Mouse (Mus musculus) embryonic facial prominence, embryonic 14.5 days (tissue): Measurements from ENCODE around the gene Tmem186. TPM values are rescaled to one million over a fixed set of nuclear protein-coding genes. Genes with fewer than 3 reads are reported as not detected.

Experiments
- ATAC-seq: fragments of 200-750 bp; cut with Nextera tagmentation; 2 replicates; pipeline ENCODE4 v1.8.0; 2017; ENCODE audit warnings: low read depth, moderate number of reproducible peaks, moderate TSS enrichment
- DNase-seq: peaks from one replicate; pipeline ENCODE4 v3.0.0-alpha.2; 2015; ENCODE audit warnings: low spot score
- H3K27ac ChIP-seq: fragments of 300-500 bp; sonication (generic); replicated peaks from 2 replicates; pipeline ENCODE4 v1.5.1; 2014; ENCODE audit warnings: low read depth, mild to moderate bottlenecking, low read length, moderate library complexity
- H3K27me3 ChIP-seq: fragments of 300-500 bp; sonication (generic); replicated peaks from 2 replicates; pipeline ENCODE4 v1.6.1; 2014; ENCODE audit warnings: low read length; ENCODE audit not compliant: control insufficient read depth, insufficient read depth
- H3K36me3 ChIP-seq: fragments of 300-500 bp; sonication (generic); 2 replicates; pipeline ENCODE4 v1.6.1; 2014; ENCODE audit warnings: low read length, mixed read lengths; ENCODE audit not compliant: control insufficient read depth, insufficient read depth
- H3K4me1 ChIP-seq: fragments of 300-500 bp; sonication (generic); 2 replicates; pipeline ENCODE4 v1.6.1; 2014; ENCODE audit warnings: antibody characterized with exemption, low read length; ENCODE audit not compliant: control insufficient read depth, insufficient read depth
- H3K4me2 ChIP-seq: fragments of 300-500 bp; sonication (generic); 2 replicates; pipeline ENCODE4 v1.6.1; 2014; ENCODE audit warnings: low read depth, mild to moderate bottlenecking, low read length, moderate library complexity, mixed read lengths
- H3K4me3 ChIP-seq: fragments of 300-500 bp; sonication (generic); 2 replicates; pipeline ENCODE4 v1.5.1; 2014; ENCODE audit warnings: low read depth, mild to moderate bottlenecking, low read length
- H3K9ac ChIP-seq: fragments of 300-500 bp; sonication (generic); 2 replicates; pipeline ENCODE4 v1.6.1; 2014; ENCODE audit warnings: low read depth, mild to moderate bottlenecking, low read length, moderate library complexity, mixed read lengths
- H3K9me3 ChIP-seq: fragments of 300-500 bp; sonication (generic); 2 replicates; pipeline ENCODE4 v1.6.1; 2016; ENCODE audit warnings: low read length; ENCODE audit not compliant: control insufficient read depth
- WGBS: fragments of 180-500 bp; shearing (Covaris S2); extraction: QIAGEN DNeasy Blood & Tissue Kit; methylation state at CpG from one replicate; pipeline ENCODE4 v1.1.7; 2014; 5-methylcytosine and 5-hydroxymethylcytosine counted together
- polyA plus RNA-seq: library from polyadenylated mRNA; unstranded; fragments of >200 nt; fragmentation: Nextera tagmentation; extraction: Ambion mirVana; gene quantifications from 2 replicates; pipeline ENCODE4 v1.2.1, GENCODE M21; 2014

The Tmem186 gene
- polyA plus RNA-seq, 1 experiment from 2014 or later, result 11.4 TPM

DNA sequence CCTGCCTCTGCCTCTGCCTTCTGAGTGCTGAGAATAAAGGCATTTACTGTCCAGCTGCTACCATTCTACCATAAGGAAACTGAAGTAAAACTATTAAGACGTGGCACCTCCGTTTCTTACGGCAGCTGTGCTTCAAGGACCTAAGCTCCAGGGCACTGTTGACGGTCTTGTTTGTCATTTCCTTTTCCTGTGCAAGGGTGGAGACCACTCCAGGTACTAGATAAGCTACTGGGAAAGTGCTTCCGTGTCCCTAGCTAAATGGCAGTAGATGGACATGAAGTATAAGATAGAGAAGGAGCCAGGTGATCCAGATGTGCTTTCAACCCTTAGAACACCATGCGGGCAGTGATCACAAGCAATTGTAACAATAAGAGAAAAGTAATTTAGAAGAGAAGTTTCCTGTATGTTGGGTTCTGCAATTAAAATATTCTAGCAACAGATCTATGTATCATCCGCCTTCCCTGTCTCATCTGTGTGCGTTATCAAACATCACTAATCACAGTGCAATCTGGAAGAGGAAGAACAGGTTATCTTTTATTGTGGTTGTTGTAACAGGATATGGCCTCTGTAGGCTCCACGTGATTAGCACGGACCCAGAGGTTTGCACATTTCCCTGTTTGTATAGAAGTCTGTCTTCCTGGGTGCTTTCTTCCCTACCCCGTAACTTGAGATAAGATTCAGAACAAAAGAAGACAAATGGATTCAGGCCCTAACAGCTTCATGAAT, 2.1 kb upstream of the Tmem186 start:
- H3K9ac ChIP-seq, result no peak overlapping the region
- no peaks in the 10 kb centered on the region for H3K27me3 ChIP-seq
- peaks cover 37% of the 10 kb centered on the region for H3K36me3 ChIP-seq
- H3K4me1 ChIP-seq, result peaks cover 13% of the 10 kb centered on the region; the same call in 1 of the 2 replicates
- no peak overlapping the region for H3K27ac ChIP-seq
- DNase-seq, result no peak
- H3K4me3 ChIP-seq, result no peak overlapping the region
- no peak for ATAC-seq
- H3K9me3 ChIP-seq, result no peaks in the 10 kb centered on the region
- 89% methylated on average over 11 of the region's 11 CpGs for whole genome bisulfite sequencing
- H3K4me2 ChIP-seq, result no peak overlapping the region

DNA sequence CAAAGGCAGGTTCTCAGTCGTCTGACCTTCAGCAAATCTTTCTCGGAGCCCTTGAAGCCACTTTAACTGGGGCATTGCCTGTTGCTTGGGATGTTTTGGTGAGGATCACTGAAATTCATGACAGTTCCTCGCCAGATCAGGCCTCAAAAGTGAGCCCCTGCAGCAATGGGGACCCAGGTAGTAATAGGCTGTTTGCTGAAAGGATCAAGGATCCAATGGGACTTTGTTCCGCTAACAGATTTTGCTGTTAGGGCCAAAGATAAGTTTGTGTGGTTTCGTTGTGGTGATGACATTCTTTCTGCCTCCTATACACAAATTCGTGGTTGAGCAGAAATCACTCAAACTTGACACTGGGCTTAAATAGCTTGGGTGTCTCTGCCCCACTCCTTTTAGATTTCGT, 619 bp upstream of the Tmem186 start:
- 42% methylated on average over 7 of the region's 7 CpGs for WGBS
- no peak for DNase-seq

DNA sequence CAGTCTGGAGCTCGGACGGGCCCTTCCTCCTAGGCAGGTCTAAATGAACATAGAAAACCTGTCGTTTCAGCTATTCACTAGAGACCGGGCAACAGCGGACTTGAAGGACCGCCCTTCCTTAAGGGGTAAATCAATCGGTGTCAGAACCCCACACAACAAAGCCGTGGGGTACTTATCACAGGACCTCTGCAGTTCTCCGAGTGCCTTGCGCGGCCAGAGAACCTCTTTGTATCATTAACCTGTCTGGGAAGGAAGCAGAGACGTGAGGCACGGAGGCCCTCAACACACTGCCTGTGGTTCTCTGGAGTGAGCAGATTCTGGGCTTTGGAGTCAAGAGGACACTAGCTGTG, 670 bp downstream of the Tmem186 start:
- peak; percentile 4; the same call in 1 of the 2 replicates for ATAC-seq
- Histone ChIP-seq H3K4me1 (peaks cover 13% of the 10 kb centered on the region; the same call in 1 of the 2 replicates), H3K9me3 (no peaks in the 10 kb centered on the region), H3K4me2 (peak overlapping the region; percentile 92), H3K9ac (peak overlapping the region; percentile 89), H3K27ac (peak overlapping the region; percentile 83), H3K27me3 (no peaks in the 10 kb centered on the region), H3K36me3 (peaks cover 42% of the 10 kb centered on the region), H3K4me3 (peak overlapping the region; percentile 81)
- DNase-seq, result peak; percentile 8
- WGBS, result 1% methylated on average over 13 of the region's 13 CpGs

More for the DNA sequence above, 619 bp upstream of the Tmem186 start:
- Histone ChIP-seq H3K9me3 (no peaks in the 10 kb centered on the region), H3K4me1 (peaks cover 13% of the 10 kb centered on the region; the same call in 1 of the 2 replicates), H3K4me2 (peak overlapping the region; percentile 92), H3K27ac (peak overlapping the region; percentile 83), H3K9ac (peak overlapping the region; percentile 89), H3K27me3 (no peaks in the 10 kb centered on the region), H3K36me3 (peaks cover 37% of the 10 kb centered on the region), H3K4me3 (peak overlapping the region; percentile 81)
- ATAC-seq, result no peak

DNA sequence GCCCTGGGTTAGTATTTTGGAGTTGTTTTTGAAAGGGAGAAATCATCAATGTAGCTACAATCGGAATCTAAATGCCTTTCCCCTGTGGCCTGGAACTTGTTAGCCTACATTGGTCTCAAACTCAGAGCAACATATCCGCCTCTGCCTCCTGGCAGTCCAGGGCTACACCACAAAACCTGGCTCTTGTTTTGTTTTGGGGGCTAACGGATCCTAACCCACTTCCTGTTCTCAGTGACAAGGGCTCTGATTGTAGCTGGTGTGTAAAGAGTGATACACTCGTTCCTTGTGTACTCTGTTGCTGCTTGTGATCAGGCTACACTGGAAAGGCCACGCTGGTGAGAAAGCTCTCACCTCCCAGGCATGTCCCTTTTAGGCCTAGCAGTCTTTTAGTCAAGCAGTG, 6.1 kb downstream of the Tmem186 start:
- Histone ChIP-seq H3K27ac (no peak overlapping the region), H3K9me3 (no peaks in the 10 kb centered on the region), H3K9ac (no peak overlapping the region), H3K4me3 (no peak overlapping the region), H3K36me3 (peaks cover 35% of the 10 kb centered on the region), H3K4me1 (peaks cover 5% of the 10 kb centered on the region; the same call in 1 of the 2 replicates), H3K27me3 (no peaks in the 10 kb centered on the region), H3K4me2 (no peak overlapping the region)
- DNase-seq, result no peak
- WGBS, result 81% methylated on average over 5 of the region's 5 CpGs
- no peak for ATAC-seq

DNA sequence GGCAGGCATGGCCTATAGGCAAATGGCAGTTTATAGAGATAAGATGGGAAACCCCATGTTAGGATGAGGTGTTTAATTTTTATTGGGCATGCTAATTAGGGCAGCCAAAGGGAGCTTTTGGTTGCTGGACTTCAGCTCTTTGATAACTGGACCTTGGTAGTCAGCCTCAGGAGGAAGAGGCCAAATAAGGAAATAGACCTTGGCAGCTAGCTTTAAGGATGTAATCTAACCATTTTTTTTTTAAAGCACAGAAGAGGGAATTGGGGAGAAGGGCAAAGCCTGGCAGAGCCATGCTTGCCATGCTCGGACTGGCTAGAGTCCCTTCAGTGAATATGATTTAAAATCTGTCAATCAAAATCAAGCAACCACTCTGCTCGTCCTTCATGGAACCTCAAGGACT, 7.1 kb downstream of the Tmem186 start:
- Histone ChIP-seq H3K27me3 (no peaks in the 10 kb centered on the region), H3K4me1 (no peaks in the 10 kb centered on the region), H3K9me3 (no peaks in the 10 kb centered on the region), H3K4me3 (no peak overlapping the region), H3K36me3 (peaks cover 30% of the 10 kb centered on the region), H3K27ac (no peak overlapping the region), H3K4me2 (no peak overlapping the region), H3K9ac (no peak overlapping the region)
- 84% methylated on average over 2 of the region's 2 CpGs for WGBS
- ATAC-seq (no peak), DNase-seq (no peak)

DNA sequence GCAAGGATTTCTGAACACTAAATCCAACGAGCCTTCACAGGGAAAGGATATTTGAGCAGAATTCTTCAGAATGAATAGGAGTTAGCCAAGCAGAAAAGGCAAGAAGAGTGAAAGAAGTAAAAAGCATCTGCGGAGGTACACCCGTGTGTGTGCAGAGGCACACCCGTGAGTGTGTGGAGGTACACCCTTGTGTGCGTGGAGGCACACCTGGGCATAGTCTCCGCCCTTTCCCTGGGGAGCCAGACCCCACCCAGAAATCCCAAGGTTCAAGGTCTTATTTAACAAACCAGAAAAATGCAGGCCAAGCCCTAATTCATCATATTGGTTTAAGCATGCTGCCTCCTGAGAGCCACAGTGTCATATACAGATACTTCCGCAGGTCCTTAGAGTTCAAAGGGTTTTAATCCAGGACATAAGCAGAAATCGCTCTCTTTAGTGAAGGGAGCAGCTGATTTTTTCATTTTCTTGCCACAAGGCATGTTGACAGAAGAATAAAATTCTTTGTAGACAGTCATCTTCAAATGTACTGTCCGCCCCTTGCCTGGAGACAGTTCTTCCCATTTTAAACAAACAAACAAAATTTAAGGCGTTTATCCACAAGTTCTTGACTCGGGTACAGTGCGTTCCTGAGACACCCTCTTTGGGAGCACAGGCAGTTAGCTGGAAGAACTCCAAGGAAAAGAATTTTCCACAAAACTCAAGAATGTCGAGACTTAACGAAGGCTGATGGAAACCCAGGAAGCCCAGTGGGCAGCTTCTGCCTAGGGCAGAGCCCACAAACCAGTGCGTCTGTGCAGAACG, 17.0 kb downstream of the Tmem186 start:
- 71% methylated on average over 16 of the region's 16 CpGs for WGBS
- no peak for ATAC-seq
- Histone ChIP-seq H3K36me3 (0 out of 2 replicates have a peak, but pooled peaks cover 8% of the 10 kb centered on the region), H3K27ac (peak overlapping the region; percentile 55), H3K27me3 (no peaks in the 10 kb centered on the region), H3K4me3 (no peak overlapping the region), H3K9ac (no peak overlapping the region), H3K4me2 (no peak overlapping the region), H3K4me1 (no peaks in the 10 kb centered on the region), H3K9me3 (no peaks in the 10 kb centered on the region)
- peak; percentile 32 for DNase-seq

DNA sequence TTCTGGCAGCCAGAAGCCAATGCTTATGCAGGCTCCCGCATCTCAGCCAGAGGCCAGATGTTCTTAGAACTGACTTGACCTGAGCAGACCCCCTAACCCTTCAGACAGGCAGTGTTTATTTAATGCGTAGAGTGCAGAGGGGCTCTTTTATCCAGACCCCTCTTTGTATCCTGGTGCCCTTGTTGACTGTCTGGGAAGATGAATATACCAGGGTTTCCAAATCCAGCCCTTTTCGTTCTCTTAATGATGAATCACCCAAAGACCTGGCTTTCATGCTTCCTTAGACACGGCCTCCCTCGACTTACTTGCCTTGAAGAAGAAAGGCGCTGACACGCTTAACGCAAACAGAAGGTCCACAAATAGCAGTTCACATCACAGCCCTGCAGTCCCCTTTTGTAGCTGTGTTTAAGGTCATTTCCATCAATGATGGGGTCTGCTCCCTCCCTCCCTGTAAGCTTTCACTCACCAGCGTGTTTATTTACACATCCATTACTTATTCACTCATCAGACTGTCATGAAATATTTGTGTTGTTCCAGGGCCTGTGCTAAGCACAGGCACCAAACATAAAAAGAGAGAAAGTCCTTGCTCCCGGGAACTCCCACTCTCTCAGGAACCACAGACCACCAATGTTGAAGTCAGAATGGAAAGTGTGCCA, 17.7 kb downstream of the Tmem186 start:
- no peaks in the 10 kb centered on the region for H3K4me1 ChIP-seq
- H3K4me3 ChIP-seq, result no peak overlapping the region
- DNase-seq (peak; percentile 43), ATAC-seq (no peak)
- WGBS, result 51% methylated on average over 10 of the region's 10 CpGs
- 0 out of 2 replicates have a peak, but pooled peaks cover 8% of the 10 kb centered on the region for H3K36me3 ChIP-seq
- peak overlapping the region; percentile 55 for H3K27ac ChIP-seq
- no peak overlapping the region for H3K9ac ChIP-seq
- no peaks in the 10 kb centered on the region for H3K9me3 ChIP-seq
- H3K27me3 ChIP-seq, result no peaks in the 10 kb centered on the region
- no peak overlapping the region for H3K4me2 ChIP-seq

DNA sequence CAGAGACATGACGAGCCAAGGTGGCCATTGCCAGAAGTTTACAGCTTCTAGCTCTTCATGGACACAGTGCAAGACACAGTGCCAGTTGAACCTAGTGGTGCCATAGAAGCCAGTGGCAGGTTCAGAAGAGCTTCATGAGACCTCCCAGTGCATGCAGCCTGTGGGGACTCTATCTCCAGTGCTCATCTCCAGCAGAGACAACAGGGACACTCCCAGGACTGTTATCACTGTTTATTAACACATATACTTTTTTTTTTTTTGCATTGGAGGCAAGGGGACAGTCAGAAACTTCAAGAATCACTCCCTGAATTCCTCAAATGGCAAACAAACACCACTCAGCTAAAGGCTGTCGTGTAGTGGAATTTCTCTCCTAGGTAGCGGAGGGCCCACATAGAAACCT, 24.1 kb downstream of the Tmem186 start:
- Histone ChIP-seq H3K4me1 (no peaks in the 10 kb centered on the region), H3K9ac (no peak overlapping the region), H3K4me3 (no peak overlapping the region), H3K4me2 (no peak overlapping the region), H3K27me3 (no peaks in the 10 kb centered on the region), H3K36me3 (peaks cover 18% of the 10 kb centered on the region), H3K27ac (no peak overlapping the region), H3K9me3 (no peaks in the 10 kb centered on the region)
- DNase-seq (no peak), ATAC-seq (no peak)
- WGBS, result 89% methylated on average over 3 of the region's 3 CpGs
